Mouse (Mus musculus): Measurements from ENCODE around the gene Slit3. TPM values are rescaled to one million over a fixed set of nuclear protein-coding genes. Genes with fewer than 3 reads are reported as not detected.
A peak's percentile ranks its signal among the peaks of the same experiment; 100 is the strongest.

Slit3 gene
- total RNA-seq, 2 experiments from 2014 or later = 31.5 to 47.6 TPM

DNA sequence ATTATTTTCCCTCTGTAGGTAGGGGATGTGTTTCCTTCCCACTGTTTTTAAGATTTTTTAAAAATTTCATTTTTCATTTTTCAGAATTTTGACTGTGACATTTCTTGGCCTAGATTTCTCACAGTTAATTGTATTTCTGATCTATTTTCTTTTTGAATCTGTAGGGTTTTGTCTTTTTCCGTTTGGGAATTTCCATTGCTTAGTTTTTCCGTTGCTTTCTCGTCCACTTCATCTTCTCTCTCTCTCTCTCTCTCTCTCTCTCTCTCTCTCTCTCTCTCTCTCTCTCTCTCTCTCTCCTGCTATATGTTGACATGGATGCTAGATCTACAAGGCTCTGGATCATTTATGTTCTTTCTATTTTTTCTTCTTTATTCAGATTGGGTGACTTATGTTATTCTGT lies 143.7 kb downstream of the Slit3 start:
- no peak for DNase-seq (ENCODE audit: low spot score in 2 of 2)

GRCm38 (mm10) chr11:35270396-35270795 lies 149.4 kb downstream of the Slit3 start:
- no peak for DNase-seq (ENCODE audit: low spot score in 2 of 2)

GRCm38 (mm10) chr11:35273416-35273815 lies 152.4 kb downstream of the Slit3 start:
- DNase-seq (ENCODE audit: low spot score in 2 of 2) = peak in 1 of 2 experiments; percentile 23

DNA sequence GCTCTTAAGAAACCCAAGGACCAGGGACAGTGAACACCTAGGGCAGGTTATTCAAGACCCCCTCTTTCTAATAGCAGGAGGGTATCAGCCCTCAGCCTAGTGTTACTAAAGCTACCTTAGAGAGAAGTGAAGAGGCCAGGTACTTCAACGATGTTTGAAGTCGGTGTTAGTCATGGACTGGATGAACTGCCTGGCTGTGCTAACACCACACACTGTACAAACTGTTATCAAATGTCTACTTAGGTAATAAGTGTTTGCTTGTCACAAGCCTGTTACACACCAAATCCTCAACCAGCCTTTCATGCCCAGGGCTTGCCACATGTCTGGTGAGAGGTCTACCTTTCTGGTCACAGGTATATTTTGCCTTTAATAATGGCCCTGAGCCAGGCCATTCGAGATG lies 153.0 kb downstream of the Slit3 start:
- DNase-seq (ENCODE audit: low spot score in 2 of 2) = no peak

GRCm38 (mm10) chr11:35275300-35275699 lies 154.3 kb downstream of the Slit3 start:
- DNase-seq (ENCODE audit: low spot score in 2 of 2) = no peak

DNA sequence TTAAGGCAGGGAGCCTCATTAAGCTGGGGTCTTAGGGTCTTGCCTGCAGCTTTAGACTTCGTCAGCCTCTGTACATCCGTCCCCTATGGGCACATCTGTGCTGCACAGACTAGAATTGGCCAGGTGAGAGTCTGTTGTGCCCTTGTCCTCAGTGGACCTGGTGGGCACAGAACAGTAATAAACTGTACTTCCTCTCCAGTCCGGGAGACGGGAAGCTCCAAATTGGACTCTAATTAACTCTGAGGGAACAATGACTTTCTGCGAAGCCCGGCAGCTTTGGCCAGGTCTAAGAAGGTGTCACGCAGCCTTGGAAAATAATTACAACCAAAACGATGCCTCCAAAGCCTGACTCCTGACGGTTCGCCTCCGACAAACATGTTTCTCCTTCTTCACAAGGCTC lies 155.0 kb downstream of the Slit3 start:
- DNase-seq (ENCODE audit: low spot score in 2 of 2) = no peak

DNA sequence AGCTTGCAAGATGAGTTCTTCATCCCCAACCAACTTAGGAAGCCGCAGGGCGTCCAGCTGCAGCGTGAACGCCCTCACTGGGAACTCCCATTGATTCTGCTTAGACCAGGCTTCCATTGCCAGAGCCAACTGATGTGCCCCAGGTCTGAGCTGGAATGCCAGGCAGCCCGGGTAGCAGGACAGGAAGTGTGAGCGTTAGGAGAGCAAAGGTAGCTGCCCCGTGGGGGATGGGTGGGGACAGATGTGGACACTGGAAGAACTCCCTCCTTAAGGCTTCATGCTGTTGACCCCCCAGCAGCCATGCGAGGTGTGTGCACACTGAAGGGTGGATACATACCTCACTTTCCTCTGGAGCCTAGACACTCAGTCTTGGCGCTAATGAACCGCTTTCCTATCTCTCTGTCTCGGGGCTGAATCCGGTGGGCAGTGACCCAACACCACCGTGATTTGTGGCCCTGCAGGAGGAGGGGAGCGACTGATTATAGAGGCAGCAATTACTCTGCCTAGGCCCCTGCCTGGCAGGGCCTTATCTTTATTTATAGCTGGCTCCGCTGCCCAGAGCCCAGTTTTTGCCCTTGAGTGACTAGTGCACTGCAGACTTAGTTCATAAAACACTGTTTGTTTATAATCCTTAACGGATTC lies 157.2 kb downstream of the Slit3 start:
- peak in 1 of 2 experiments; percentile 26 for DNase-seq (ENCODE audit: low spot score in 2 of 2)

- no peak for DNase-seq (ENCODE audit: low spot score in 2 of 2)
Observed at GRCm38 (mm10) chr11:35280826-35281225, 159.8 kb downstream of the Slit3 start.

- DNase-seq (ENCODE audit: low spot score in 2 of 2) = no peak
Observed at GRCm38 (mm10) chr11:35282001-35282632, 161.1 kb downstream of the Slit3 start.

GRCm38 (mm10) chr11:35282825-35283571 lies 162.0 kb downstream of the Slit3 start:
- no peak for DNase-seq (ENCODE audit: low spot score in 2 of 2)

DNA sequence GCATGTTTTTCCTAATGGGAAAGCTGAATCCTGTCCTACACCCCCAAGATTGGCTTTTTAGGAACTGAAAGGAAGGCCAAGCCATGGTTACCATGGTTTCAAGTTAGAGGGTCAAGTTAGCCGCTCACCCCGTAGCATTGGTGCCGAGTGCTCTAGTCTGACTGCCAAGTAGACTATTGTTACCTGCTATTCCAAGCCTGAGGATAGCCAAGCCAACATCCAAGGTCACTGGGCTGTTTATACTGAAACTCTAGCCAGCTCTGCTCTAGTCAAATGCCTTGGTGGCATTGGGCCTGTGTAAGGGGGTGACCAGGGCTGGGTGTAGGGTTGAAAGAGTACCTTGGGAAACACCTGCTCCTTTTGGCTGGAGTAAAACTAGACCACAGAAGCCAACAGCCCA lies 162.7 kb downstream of the Slit3 start:
- DNase-seq (ENCODE audit: low spot score in 2 of 2) = no peak

GRCm38 (mm10) chr11:35286578-35287390 lies 165.8 kb downstream of the Slit3 start:
- no peak for DNase-seq (ENCODE audit: low spot score in 2 of 2)

DNA sequence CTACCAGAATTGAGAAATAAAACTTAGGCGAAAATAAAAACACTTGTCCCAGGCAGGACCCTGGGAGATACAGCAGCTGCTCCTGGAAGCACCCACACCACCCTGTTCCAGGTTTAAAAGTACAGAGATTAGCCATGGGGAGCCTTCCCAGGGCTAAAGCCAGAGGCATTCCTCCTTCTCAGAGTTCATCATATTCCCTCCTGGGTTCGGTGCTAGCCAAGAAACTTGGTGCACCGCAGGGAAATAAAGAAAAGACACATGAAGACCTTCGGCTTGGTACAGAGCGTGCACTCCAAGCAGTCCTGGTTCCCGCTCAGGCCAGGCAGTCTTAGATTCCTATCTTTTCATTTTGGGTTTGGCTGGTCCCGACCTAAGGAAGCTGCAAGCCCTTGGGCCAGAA lies 167.0 kb downstream of the Slit3 start:
- DNase-seq (ENCODE audit: low spot score in 2 of 2) = no peak

DNA sequence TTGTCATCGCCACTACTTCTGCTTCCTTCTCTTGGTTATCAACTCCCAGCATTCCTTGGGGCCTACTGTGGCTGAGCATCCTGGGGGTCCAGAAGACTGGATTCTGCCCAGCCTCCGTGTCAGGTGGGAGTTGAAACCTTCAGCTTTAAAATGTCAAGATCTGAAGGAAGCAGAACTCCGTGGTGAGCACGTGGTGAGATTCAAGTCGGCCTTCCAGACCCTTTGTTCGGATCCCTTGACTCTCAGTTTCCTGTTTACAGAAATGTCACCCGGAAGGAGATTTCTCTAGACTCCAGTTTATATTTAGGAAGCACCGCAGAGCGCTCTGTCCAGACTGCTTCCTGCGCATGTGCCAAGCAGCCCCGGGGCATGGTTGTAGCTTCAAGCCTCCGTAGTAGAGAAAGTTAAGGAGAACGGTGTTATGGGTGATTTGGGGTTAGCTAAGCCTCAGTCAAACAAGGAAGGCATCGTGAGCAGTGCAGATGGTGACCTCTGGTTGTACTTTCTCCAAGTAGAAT lies 167.8 kb downstream of the Slit3 start:
- DNase-seq (ENCODE audit: low spot score in 2 of 2) = no peak

DNA sequence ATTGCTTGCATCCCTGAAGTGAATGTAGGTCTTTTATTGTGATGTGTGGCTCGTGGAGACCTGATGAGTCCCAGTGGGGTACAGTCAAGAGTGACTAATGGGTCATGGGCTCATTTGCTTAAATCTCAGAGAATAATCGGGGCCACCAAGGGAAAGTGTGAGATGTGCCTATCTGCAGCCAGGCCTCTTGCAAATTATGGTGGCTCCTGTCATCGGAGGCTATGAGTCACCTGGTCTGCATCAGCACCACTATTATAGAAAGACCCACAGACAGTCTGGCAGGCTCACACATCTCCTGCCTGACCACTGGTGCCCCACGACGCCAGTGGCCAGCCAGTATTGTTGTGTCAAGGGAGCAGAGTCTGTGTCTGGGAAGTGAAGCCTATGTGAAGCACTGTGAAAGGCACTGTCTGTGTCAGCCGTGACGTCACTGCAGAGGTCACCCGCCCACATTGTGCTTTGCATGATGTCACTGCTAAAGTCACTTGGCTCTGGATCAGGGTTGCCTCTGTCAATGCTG lies 171.3 kb downstream of the Slit3 start:
- no peak for DNase-seq (ENCODE audit: low spot score in 2 of 2)

- no peak for DNase-seq (ENCODE audit: low spot score in 2 of 2)
Observed at GRCm38 (mm10) chr11:35293197-35293596, 172.2 kb downstream of the Slit3 start.

DNA sequence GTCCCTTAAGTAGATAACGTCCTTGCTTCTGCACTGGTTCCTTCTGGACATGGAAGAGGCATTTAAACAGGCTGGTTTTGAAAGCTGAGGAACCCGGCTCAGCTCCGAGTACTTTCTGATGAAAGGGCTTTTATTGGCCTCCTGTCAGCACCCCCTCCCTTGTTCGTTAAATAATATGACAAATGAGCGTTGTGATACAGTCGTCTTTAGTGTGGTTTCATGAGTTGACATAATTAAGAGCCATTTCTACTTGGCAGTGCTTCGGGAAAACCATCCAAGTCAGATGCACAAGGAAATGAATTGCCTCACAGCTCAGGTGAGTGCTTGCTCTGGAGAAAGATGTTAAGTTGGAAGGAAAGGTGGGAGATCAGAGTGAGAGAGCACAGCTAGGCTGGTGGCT lies 173.6 kb downstream of the Slit3 start:
- DNase-seq (ENCODE audit: low spot score in 2 of 2) = no peak

GRCm38 (mm10) chr11:35295162-35295799 lies 174.3 kb downstream of the Slit3 start:
- DNase-seq (ENCODE audit: low spot score in 2 of 2) = no peak

- DNase-seq (ENCODE audit: low spot score in 2 of 2) = no peak
Observed at GRCm38 (mm10) chr11:35296803-35297202, 175.8 kb downstream of the Slit3 start.

GRCm38 (mm10) chr11:35297319-35297718 lies 176.3 kb downstream of the Slit3 start:
- peak in 1 of 2 experiments; percentile 51 for DNase-seq (ENCODE audit: low spot score in 2 of 2)
